Mouse (Mus musculus) mature B cell (primary cell): ENCODE data around the gene Plaa.

Experiments
- in situ Hi-C: fragments of 300-500 bp; cut with MboI; formaldehyde crosslinking; loops from 2 replicates; pipeline ENCODE4 v1.14.3; 2019

Plaa gene

DNA sequence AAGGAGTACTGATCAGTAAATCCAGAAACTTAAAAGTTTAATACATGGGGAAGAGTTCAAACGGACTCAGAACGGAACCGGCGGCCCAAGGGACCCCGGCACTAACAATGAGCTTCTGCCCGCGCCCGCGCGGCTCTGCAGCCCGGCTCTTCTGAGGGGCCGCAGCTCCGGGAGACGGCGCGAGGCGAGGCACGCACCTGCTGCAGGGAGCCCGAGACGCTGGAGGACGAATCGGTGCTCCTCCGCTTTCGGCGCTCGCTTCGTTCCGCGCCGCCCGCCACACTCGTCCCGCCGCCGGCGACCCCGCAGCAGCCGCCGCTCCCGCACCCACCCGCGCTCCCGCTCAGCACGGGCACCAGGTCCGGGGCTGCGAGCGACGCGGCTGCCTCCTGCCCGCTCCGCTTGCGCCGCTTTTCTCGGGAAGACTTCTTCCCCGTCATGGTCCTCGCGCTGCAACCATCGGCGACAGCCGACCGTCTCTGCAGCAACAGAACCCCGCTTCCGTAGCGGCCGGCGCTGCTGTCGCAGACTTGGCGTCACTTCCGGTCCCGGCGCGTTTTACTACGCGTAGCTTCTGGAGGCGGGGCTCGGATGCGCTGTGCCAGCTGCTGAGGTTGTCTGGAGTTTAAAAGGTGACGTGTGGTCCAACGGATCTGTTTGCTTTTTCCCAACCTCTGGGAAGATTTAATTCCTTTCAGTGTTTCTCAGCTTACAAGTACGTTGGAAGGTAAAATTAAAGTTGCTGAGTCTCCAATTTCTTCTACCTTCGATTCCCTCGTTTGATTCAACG lies 46.6 kb downstream of the Plaa start, which contains the start of the genes Gm10306 and Caap1:
TSS of gene Gm10306 (plus strand) at position 282 of the 790 bp plus-strand sequence.
TSS of gene Caap1 (minus strand) at position 532 of the 790 bp plus-strand sequence.
- in situ Hi-C loops, result loop anchor here (5.0 kb wide), 1 partner anchor 56 kb away; the partner anchor contains the start of gene Ift74

DNA sequence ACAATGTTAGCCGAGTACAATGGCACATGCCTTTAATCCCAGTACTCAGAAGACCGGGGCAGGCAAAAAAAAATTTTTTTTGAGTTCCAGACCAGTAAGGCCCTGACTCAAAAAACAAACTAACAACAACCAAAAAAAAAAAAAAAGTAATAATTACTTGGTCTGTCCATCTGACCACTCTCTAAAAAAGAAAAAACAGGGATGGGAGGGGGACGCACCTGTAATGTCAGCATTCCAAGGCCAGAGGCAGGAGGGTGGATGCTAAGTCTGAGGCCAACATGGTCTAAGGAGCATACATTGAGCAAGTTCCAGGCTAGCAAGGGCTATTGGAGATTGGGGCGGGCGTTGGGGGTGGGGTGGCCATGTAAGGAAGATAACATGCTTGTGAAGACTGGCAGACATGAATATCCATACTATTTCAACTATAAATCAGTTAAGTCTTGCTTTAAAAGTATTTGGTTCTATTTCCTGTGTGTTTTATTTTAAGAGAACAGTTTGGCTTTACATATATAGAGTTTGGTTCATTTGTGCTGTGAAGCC lies 48.0 kb downstream of the Plaa start:
- in situ Hi-C loops, result loop anchor here (5.0 kb wide), 1 partner anchor 57 kb away; the partner anchor contains the start of gene Ift74

DNA sequence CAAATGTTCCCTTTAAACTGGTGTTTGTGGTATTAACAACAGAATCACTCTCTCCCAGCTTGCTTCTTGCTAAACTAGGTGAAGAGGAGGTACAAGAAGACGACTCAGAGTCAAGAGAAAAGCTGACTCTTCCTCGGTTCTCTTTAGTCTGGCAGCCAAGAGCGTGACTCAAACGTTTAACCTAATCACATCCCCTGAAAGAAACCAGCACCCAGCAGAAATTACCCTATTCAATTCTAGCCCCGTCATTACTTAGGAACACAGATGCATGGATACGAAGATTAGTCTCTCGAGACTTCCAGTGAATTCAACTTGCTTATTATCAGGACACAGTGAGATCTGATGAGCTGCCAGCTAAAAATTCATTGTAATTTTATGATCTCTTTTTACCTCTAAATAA lies 58.7 kb downstream of the Plaa start:
- in situ Hi-C loops, result no loop called here

DNA sequence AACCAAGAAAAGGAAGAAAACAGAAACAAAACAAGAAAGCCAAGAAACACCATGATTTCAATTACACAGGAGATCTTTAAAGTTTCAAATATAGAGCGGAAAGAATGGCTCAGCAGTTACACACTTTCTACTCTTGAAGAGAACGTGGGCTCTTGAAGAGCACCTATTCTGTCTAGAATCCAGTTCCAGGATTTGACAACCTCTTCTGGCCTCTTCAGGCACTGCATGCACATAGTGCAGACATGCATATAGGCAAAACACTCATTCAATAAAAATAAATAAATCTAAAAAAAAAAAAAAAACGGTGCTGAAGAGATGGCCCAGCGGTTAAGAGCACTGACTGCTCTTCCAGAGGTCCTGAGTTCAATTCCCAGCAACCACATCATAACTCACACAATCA lies 60.0 kb downstream of the Plaa start:
- in situ Hi-C loops, result no loop called here

- in situ Hi-C loops, result no loop called here
Measured at GRCm38 (mm10) chr4:94533205-94533604, 69.8 kb downstream of the Plaa start.

DNA sequence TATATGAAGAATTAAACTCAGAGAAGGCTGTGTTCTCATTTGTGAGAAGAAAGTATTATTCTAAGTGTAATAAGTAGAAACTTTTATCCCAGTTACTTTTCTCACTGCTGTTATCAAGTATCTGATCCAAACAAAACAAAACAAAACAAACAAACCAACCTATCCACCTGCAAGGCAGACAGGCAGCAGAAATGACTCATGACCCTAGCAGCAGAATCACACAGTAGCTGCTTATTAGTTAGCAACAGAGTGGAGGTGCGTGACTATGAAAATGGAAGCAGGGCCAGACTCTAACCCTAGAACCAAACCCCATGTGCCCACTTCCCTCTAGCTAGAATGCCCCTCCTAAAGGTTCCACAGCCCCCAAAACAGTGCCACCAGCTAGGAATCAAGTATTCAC lies 73.6 kb downstream of the Plaa start:
- in situ Hi-C loops, result no loop called here

- in situ Hi-C loops, result no loop called here
Measured at GRCm38 (mm10) chr4:94523321-94523720, 79.7 kb downstream of the Plaa start.

- in situ Hi-C loops, result no loop called here
Measured at GRCm38 (mm10) chr4:94517631-94518030, 85.4 kb downstream of the Plaa start.
